Mouse (Mus musculus) heart, postnatal 0 days (tissue): ENCODE measurements at regions not wholly inside any gene's neighbourhood (a gene's known extent, or its start where the extent isn't known, plus 50 kb on each side); places are given as distances from the start of the nearest gene placed in this dataset.

Experiments
- CTCF ChIP-seq: IDR thresholded peaks from 2 replicates; pipeline ENCODE4 v1.5.1; 2016; ENCODE audit warnings: antibody characterized with exemption, control low read depth, low read depth
- EP300 ChIP-seq: IDR thresholded peaks from 2 replicates; pipeline ENCODE4 v1.6.1; 2016; ENCODE audit warnings: antibody characterized with exemption, low read depth

DNA sequence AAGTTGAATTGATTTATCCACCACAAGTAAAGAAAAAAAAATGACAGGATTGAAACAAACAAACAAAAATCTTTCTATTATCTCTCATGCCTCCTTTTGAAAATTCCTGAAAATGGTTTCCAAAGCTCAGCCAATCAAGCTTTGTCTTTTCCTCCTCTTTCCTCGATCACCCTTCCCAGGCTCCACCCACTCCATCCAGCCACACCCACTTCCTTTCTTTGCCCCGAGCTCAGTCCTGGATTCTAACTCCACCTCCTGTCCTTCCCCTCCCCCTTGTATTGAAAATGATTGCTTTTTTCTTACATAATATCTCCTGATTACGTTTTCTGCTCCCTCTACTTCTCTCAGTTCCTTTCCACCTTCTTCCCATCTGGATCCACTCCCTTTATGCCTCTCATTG, 286.0 kb upstream of the Gria1 start:
- no peak for TF ChIP-seq CTCF
- TF ChIP-seq EP300, result no peak
